Mouse (Mus musculus): ENCODE results near the gene Tbpl2.

Tbpl2 gene

GRCm38 (mm10) chr2:24096495-24096894 is at the start of gene Tbpl2:
Tbpl2 (minus strand) TSS chr2:24096595.
- no peak for DNase-seq (ENCODE audit: low spot score)

DNA sequence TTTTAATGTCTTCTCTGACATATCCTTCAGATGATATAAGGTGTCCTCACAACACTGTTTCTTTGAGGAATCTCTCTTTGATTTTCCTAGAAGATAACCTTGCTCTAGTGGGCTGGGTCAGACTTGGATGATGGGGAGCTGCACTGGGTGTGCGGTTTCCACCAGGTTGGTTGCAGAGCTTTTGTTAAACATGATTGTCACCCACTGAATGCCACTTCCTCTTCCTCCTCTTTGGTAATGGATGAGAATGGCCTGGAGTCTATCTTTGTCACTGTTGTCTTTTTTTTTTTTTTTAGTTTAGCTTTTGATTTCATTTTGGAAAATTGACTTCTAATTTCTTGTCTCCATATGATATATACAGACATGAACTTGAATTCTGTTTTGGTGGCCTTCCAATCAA is 38.0 kb upstream of the Tbpl2 start:
- DNase-seq (ENCODE audit: low spot score), result no peak

DNA sequence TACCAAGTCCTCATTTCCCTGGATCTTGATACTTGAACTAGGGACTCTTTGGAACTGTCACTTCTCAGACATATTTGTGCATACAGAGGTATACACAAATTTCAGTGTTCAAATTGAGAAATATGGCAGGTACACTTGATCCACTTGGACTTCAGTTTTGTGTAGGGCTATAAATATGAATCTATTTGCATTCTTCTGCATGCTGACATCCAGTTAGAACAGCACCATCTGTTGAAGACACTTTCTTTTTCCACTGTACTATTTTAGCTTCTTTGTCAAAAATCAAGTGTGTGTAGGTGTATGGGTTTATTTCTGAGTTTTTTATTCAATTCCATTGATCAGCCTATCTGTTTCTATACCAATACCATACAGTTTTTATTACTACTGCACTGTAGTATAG is 12.7 kb upstream of the Tbpl2 start:
- no peak for DNase-seq (ENCODE audit: low spot score)

DNA sequence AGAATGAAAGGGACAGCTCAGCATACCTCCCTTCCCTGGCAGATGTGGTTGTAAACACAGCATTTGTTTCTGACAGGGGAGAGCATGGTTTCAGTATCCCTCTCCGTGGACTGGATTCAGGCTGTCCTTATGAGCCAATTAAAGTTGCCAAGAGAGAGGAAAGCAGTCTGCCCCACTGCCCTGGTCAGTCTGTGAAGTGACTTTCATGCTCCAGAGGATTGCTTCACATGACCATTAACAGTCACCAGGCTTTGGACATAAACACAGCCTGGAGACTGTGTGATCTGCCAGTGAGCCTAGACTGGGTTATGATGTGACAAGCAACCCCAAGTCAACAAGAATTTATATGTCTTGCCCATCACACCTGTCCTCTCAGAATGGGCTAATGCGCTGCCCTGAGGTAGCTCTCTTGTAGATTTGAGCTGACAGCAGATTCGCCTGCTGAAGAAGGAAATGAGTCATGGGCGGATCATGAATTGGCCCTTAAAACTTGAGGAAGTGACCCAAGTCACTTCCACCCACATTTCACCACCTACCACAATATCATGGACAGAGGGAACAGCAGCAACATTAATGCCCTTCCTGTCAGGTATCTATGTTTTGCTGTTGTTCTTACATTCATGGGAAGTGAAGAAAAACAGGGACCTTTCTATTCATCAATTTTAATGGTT is 7.4 kb upstream of the Tbpl2 start:
- no peak for DNase-seq (ENCODE audit: low spot score)

DNA sequence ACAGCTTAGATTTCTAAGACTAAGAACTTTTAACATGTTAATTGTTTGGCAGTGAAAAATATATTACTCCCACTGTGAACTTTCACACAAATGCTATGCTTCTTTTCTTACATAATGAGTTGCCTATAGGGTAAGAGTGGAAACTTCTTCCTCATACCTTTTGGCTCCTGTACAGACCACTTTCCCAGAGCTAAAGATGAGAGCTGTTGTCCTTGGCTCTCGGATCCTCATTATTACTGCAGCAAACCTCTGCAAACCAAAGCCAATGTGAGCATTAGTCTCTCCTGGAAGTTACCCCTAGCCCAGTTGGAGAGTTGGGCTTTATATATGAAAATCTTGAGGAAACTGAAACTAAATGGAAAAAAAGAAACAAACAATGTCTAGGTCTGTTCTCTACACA is 5.5 kb downstream of the Tbpl2 start:
- no peak for DNase-seq (ENCODE audit: low spot score)

- no peak for DNase-seq (ENCODE audit: low spot score)
Measured at GRCm38 (mm10) chr2:24050459-24050858, 45.9 kb downstream of the Tbpl2 start.

DNA sequence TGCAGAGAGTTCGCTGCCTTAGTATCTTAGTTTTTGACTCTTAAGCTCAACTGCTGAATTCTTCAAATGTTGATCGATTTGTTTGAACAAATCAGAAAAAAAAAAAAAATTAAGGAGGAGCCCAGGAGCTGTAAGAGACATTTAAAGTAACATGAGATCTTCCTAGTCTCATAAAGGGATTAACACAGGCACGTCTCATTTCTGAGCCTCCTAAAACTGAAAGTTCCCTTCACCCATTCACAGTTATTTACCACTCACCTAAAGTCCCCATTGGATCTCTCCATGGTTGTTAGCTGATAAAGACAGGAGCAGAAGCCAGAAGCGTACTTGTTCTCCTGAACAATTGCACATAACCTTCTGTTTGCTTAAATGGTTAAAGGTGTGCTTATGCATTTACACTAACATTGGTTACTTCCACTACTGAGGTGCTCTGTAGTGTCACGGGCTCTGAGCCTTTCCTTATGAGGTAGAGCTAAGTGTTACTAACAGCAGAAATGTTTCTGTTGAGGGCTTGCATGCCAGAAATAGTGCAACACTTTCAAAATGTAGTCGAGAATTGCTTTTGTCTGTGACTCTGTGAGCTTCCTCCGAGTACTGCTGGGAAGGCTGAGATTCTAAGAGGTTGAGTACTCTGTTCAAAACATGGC is 46.9 kb downstream of the Tbpl2 start, which contains the start of gene Hnmt:
TSS of gene Hnmt (minus strand) at position 51 of the 647 bp plus-strand sequence.
- no peak for DNase-seq (ENCODE audit: low spot score)

DNA sequence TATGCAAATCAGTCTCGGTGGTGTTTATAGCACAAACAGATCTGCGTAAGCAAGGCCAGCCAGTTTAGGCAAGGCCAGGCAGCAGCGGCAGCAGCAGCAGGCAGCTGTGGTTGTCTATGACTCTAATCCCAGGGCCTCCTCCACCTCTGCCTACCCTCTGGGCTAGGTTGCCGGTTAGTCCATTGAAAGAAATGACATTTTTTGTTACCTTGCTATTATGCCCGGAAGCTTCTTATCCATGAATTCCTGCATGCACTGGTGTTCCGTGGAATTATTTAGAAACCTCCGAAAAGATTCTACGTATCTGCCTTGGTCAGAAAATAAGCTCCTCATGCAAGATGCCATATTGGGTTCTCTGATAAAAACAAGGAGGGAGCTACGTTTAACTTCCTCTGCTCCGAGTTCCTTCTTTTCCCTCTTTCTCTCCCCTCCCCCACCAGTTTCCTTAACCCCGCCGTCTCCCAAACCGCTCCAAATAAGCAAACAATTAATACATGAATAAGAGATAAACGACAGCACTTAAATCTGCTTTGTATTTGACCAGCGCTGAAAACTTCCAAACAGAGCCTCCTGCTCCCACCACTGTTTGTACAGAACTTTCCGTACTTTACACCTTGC is 47.8 kb downstream of the Tbpl2 start:
- DNase-seq (ENCODE audit: low spot score), result peak; percentile 55

DNA sequence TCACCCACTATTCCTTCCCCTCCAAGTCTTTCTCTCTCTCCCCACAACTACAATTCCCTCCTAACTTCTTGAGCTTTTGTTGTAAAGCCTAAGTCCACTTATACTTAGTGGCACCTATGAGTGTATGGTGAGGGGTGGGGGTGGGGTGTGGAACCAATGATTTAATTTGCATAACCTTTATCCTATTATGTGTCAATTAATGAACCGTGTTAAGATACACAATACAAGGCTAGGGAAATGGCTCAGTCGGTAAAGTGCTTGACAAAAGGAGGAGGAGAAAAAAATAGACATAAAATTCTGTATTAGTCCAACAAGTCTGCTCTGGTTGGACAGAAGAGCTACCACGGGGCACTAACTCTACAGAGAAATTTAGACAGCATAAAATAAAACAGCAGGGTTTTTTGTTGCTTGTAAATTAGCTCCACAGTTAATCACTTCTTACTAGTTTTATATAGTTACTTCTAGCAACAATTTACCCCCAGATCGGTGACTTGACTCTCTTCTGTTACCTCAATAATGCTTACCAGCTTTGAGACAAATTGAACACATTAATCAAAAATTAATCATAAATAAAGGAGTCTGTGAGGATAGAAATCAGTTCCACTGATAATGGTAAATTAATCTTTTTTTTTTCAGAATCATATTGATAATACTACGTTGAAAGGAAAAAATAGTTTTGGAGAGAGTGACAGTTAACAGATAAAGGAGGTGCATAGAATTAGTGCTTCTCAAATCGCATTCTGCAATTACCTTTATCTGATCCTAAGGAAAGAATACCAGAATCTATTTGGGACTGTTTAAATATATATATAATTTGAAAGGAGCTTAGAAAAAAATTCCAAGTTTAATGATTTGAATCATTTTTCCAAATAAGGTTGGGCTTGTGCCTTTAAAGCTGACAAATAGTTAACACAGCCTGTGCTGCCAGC is 48.6 kb downstream of the Tbpl2 start:
- no peak for DNase-seq (ENCODE audit: low spot score)

DNA sequence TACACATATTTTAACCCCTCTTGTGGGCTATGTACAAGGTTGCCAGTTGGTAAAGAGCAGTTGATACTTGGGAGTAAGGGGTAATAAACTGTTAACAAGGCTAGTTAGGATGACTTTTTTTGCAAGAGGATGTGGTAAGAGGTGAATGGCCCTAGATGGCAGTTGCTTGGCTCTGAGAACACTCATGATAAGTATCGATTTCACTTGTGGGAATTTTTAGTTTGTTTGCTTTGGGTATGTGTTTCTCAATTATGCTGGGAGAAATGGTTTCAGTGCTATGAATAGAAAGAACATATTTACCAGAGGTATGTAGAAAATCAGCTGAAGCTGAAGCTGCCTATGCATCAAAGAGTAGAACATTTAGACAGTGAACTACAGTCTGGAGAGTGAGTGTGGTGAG is 53.5 kb downstream of the Tbpl2 start:
- DNase-seq (ENCODE audit: low spot score), result no peak

- no peak for DNase-seq (ENCODE audit: low spot score)
Measured at GRCm38 (mm10) chr2:24040531-24040930, 55.9 kb downstream of the Tbpl2 start.

All from ovary, postnatal 14 days (tissue).